Mouse (Mus musculus): ENCODE measurements around the gene Cdkn1b. TPM values are rescaled to one million over a fixed set of nuclear protein-coding genes. Genes with fewer than 3 reads are reported as not detected.

Cdkn1b gene
- total RNA-seq, 2 experiments from 2014 or later, result 21.1 to 39.1 TPM

DNA sequence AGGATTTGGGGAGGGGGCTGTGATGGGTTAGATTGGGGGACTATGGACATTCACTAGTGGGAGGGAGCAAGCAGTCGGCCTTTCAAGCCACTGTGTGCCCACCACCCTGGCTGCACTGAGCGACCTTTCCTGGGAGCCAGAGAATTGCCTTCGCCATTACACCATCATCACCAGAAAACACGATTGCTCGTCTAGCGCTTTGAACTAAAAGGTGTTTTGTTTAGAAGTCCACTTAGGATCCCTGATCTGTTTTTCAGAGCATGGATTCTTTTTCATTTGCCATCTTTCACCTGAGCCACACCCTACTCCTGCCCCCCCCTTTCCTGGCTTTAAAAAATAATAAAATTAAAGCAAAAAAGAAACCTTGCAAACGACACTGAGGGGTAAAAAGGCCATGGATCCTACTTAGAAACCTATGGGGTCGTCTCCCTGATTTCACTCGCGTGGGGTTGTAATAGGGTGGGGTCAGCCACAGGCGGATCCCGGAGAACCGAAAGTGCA is 7.4 kb downstream of the Cdkn1b start:
- no peak for ATAC-seq (replicated peaks; ENCODE audit: poor library complexity)

- peak; percentile 58 for ATAC-seq (replicated peaks; ENCODE audit: poor library complexity)
Observed at GRCm38 (mm10) chr6:134928096-134928888, 8.1 kb downstream of the Cdkn1b start.

- peak; percentile 4 for ATAC-seq (replicated peaks; ENCODE audit: poor library complexity)
Observed at GRCm38 (mm10) chr6:134928889-134929310, 8.7 kb downstream of the Cdkn1b start.

- ATAC-seq (replicated peaks; ENCODE audit: poor library complexity), result no peak
Observed at GRCm38 (mm10) chr6:134929926-134930325, 9.7 kb downstream of the Cdkn1b start.

DNA sequence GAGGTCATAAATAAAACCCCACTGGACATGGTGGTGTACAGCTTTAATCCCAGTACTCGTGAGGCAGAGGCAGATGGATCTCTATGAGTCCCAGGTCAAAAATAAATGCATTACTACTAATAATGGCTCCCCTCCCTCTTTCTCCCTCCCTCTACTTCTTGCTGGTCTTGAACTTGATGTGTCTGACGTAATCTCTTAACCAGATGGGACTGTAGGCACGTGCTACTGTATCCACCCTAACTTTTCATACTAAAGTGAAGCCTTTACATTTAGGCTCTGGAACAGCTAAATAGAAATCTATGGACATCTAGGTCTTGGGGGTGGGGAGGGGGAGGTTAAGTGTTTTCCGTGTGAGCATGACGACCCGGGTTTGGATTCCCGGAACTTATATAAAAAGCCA is 10.2 kb downstream of the Cdkn1b start:
- ATAC-seq (replicated peaks; ENCODE audit: poor library complexity), result no peak

DNA sequence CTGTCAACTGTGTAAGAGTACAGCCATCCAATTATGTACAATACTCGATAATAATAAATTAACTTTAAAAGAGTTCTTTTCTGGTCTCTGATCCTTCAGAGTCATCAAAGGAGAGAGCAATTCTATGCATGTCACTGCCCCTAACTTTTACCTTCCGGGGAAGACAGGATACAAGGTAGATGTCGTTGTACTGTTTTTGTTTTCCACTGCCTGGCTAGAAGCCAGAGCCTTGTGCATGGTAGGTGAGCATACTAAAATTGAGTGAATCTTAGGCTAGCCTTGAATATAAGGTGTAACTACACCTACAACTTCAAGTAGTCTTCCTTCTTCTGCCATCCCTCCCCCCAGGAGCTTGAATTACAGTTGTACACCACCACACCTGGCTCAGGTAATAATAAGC is 10.9 kb downstream of the Cdkn1b start:
- ATAC-seq (replicated peaks; ENCODE audit: poor library complexity), result no peak

DNA sequence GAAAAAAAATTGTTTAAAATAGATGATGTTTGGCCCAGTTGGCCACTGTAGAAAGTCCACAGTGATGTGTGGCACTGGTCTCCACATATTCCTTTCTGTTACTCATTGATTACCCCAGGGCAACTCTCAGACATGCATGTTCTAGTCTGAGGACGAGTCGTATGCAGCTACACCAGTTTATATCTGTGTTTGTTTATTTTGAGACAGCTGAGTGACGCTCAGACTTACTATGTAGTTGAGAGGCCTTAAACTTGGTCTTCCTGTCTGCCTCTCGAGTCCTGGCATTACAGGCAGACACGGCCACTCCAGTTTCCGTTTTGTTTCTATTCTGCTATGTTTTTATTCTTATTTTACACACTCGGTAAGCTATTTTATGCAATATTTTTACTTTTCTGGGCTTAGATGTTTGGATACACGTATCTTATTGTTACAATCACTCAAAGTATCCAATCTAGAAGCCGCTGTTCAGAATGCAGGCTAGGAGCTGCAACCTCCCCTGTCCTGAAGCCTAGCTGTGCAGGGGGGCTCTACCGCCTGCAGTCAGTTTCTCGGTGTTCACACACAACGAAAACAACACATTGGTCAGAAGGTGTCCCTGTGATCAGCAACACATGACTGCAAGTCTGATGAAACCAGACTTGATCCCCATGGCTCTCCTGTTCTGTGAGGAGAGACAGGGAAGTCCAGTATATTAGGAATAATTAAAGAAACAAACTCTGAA is 12.4 kb downstream of the Cdkn1b start:
- ATAC-seq (replicated peaks; ENCODE audit: poor library complexity), result no peak

GRCm38 (mm10) chr6:134933207-134933558 is 13.0 kb downstream of the Cdkn1b start:
- no peak for ATAC-seq (replicated peaks; ENCODE audit: poor library complexity)

GRCm38 (mm10) chr6:134934305-134934704 is 14.1 kb downstream of the Cdkn1b start:
- 0 out of 2 replicates have a peak, but pooled peaks have one; percentile 26 for ATAC-seq (replicated peaks; ENCODE audit: poor library complexity)

DNA sequence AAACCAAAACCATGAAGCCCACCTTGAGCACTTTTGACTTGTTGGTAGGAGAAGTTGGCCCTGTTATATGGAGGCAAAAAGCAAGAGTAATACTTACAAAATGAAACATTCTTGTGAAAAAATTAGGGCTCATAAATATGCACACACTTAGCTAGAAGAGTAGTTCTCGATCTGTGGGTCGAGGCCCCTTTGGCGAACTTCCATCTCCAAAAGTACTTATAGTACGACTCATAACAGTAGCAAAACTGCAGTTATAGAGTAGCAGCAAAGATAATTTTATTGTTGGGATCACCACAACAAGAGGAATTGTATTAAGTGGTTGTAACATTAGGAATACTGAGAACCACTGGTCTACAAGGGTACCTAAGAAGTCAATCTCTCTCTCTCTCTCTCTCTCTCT is 19.6 kb downstream of the Cdkn1b start:
- ATAC-seq (replicated peaks; ENCODE audit: poor library complexity), result no peak

- no peak for ATAC-seq (replicated peaks; ENCODE audit: poor library complexity)
Observed at GRCm38 (mm10) chr6:134943759-134944407, 23.7 kb downstream of the Cdkn1b start.

DNA sequence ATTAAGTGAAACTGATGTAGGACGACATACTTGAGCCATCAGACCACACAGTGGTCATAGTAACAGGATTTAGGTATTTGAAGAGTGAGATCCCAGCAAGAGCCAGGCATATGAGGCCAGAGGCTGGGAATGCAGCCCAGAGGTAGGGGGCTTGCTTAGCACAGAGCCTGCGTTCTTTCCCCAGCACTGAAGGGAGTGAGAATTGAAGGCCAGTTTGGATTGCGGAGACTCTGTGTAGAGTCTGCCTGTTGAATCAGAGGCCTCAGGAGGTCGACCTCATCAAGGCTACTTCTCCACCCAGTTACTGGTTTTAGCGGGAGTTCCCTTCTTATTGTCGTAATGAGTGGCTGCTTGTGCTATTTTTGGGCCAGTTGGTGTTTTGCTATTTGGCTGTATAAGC is 25.9 kb downstream of the Cdkn1b start:
- no peak for ATAC-seq (replicated peaks; ENCODE audit: poor library complexity)

- ATAC-seq (replicated peaks; ENCODE audit: poor library complexity), result no peak
Observed at GRCm38 (mm10) chr6:134946858-134947257, 26.7 kb downstream of the Cdkn1b start.

GRCm38 (mm10) chr6:134947311-134948087 is 27.3 kb downstream of the Cdkn1b start:
- ATAC-seq (replicated peaks; ENCODE audit: poor library complexity), result peak; percentile 69

GRCm38 (mm10) chr6:134948522-134949061 is 28.4 kb downstream of the Cdkn1b start:
- no peak for ATAC-seq (replicated peaks; ENCODE audit: poor library complexity)

DNA sequence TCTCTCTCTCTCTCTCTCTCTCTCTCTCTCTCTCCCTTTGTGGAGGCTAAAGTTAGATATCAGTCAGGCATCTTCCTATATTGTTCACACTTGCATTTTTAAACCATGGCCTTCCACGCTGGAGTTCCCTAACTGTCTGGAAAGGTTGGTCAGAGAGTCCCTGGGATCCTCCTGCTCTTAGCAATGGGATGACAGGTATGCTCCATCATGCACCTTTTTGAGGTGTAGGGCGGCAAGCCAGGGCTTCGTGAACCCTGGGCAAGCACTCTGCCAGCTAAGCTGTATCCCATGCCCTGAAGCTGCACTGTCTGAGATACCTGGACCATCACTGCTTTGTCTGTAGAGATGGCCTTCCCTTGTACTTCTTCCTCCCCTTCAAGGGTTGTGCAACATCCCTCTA is 29.0 kb downstream of the Cdkn1b start:
- no peak for ATAC-seq (replicated peaks; ENCODE audit: poor library complexity)

GRCm38 (mm10) chr6:134951364-134951763 is 31.2 kb downstream of the Cdkn1b start:
- ATAC-seq (replicated peaks; ENCODE audit: poor library complexity), result peak; percentile 70

DNA sequence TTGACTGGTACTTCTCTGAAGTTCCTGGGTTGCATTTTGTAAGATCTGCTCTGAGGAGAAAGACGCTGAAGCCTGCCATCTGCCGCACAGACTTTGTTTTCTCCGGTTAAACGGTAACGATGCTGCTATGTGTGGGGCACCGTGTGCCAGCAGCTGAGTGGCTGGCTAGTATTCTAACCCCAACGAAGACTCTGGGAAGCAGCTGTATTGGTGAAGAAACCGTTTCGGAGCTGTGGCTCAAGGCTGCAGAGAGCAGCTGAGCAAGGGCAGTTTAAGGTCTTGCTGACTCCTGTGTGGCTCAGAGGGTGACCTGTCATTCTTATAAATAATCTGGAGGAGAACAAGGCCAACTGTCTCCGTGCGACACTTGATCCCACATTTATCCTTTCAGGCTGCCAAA is 33.8 kb downstream of the Cdkn1b start:
- no peak for ATAC-seq (replicated peaks; ENCODE audit: poor library complexity)

GRCm38 (mm10) chr6:134956388-134956787 is 36.2 kb downstream of the Cdkn1b start:
- peak; percentile 70 for ATAC-seq (replicated peaks; ENCODE audit: poor library complexity)

DNA sequence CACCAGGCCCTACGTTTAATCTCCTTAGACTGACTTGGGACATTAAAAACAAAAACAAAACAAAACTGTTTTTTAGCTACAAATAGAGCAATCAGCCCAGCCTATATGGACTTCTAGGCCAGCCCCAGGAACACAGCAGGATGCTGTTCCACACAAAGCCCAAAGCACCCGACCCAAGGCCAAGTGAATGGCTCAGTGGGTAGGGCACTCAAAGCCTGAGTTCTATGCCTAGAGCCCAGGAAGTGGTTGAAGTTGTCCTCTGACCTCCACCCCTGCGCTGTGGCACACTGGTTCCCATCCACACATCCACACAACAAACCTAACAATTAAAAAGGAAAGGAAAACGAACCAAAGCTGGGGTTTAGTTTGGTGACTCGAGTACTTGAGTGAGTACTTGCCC is 41.1 kb downstream of the Cdkn1b start:
- ATAC-seq (replicated peaks; ENCODE audit: poor library complexity), result no peak

Measured in megakaryocyte progenitor cell, adult 5-6 weeks (primary cell).